Mouse (Mus musculus): ENCODE measurements around the gene Cenpc1.

The Cenpc1 gene

GRCm38 (mm10) chr5:86029820-86030219 is 35.6 kb downstream of the Cenpc1 start:
- in situ Hi-C loops (cut with MboI; ENCODE audit: unreplicated experiment in 2 of 2), result no loop called here

GRCm38 (mm10) chr5:85996545-85997510 is 68.6 kb downstream of the Cenpc1 start:
- in situ Hi-C loops (cut with MboI; ENCODE audit: unreplicated experiment in 2 of 2), result loop anchor here in 1 of 2 experiments (25.0 kb wide), 1 partner anchor 415 kb away; no protein-coding TSS in a partner anchor

GRCm38 (mm10) chr5:85994551-85994950 is 70.8 kb downstream of the Cenpc1 start:
- in situ Hi-C loops (cut with MboI; ENCODE audit: unreplicated experiment in 2 of 2), result loop anchor here in 1 of 2 experiments (25.0 kb wide), 1 partner anchor 418 kb away; no protein-coding TSS in a partner anchor

- in situ Hi-C loops (cut with MboI; ENCODE audit: unreplicated experiment in 2 of 2), result loop anchor here in 1 of 2 experiments (25.0 kb wide), 1 partner anchor 419 kb away; no protein-coding TSS in a partner anchor
Measured at GRCm38 (mm10) chr5:85992805-85993721, 72.3 kb downstream of the Cenpc1 start.

GRCm38 (mm10) chr5:85992055-85992454 is 73.3 kb downstream of the Cenpc1 start:
- in situ Hi-C loops (cut with MboI; ENCODE audit: unreplicated experiment in 2 of 2), result loop anchor here in 1 of 2 experiments (25.0 kb wide), 1 partner anchor 420 kb away; no protein-coding TSS in a partner anchor

GRCm38 (mm10) chr5:85987516-85987863 is 77.9 kb downstream of the Cenpc1 start:
- in situ Hi-C loops (cut with MboI; ENCODE audit: unreplicated experiment in 2 of 2), result loop anchor here in 1 of 2 experiments (25.0 kb wide), 1 partner anchor 425 kb away; no protein-coding TSS in a partner anchor

- in situ Hi-C loops (cut with MboI; ENCODE audit: unreplicated experiment in 2 of 2), result loop anchor here in 1 of 2 experiments (25.0 kb wide), 1 partner anchor 425 kb away; no protein-coding TSS in a partner anchor
Measured at GRCm38 (mm10) chr5:85986734-85987515, 78.5 kb downstream of the Cenpc1 start.

- in situ Hi-C loops (cut with MboI; ENCODE audit: unreplicated experiment in 2 of 2), result loop anchor here in 1 of 2 experiments (25.0 kb wide), 1 partner anchor 434 kb away; no protein-coding TSS in a partner anchor
Measured at GRCm38 (mm10) chr5:85977646-85978426, 87.5 kb downstream of the Cenpc1 start.

- in situ Hi-C loops (cut with MboI; ENCODE audit: unreplicated experiment in 2 of 2), result loop anchor here in 1 of 2 experiments (10.0 to 25.0 kb wide), 2 partner anchors 452 to 700 kb away; no protein-coding TSS in a partner anchor
Measured at GRCm38 (mm10) chr5:85962791-85963190, 102.6 kb downstream of the Cenpc1 start.

Data from v-Abl transformed pro-B cells (cell line).